In the genomic region with DNA sequence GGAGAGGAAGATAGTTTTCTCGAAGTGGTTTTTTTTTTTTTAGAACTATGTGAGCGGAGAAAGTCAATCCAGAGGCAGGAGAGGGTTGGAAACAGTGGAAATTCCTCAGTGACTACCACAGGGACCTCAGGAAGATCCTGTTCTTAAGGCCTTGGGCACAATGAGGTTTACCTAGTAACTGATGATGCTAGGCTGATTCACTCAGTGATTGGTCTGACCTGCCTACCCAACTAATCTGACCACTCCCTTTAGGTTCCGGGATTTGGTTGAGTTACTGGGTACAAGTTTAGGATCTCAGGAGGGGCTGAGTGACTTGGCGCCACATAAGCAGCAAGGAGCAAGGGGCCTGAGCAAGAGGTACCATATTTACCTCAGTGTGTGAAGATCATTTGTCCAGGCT, we compare ENCODE assay signal across 7 mouse cellular contexts. TPM values are rescaled to one million over a fixed set of nuclear protein-coding genes. Genes with fewer than 3 reads are reported as not detected.
A peak's percentile ranks its signal among the peaks of the same experiment; 100 is the strongest.
DNase-seq lines count a peak whose midpoint lies in the region; ATAC-seq and TF ChIP-seq lines count a peak whose summit lies in the region.

Gene H2-DMb1, plus strand, starts transcription at position 150 of the 400 bp plus-strand sequence.

- in situ Hi-C loops in ES-E14 (cut with MboI; ENCODE audit: low sequenced_read_pairs in 2 of 2, unreplicated experiment in 2 of 2) = no loop called here

- H3K27me3 ChIP-seq in kidney, embryonic 15.5 days = 0 out of 2 replicates have a peak, but pooled peaks cover 3% of the 10 kb centered on the region

- H3K4me2 ChIP-seq in kidney, embryonic 15.5 days = no peak within 1 kb of the TSS

- H3K4me1 ChIP-seq in ES-E14 (ENCODE audit: control insufficient read depth in 2 of 2, insufficient read depth in 2 of 2, low read length in 2 of 2, poor library complexity in 1 of 2) = no peaks in the 10 kb centered on the region
- H3K4me1 ChIP-seq in kidney, embryonic 15.5 days = no peaks in the 10 kb centered on the region

- H3K4me3 ChIP-seq in ES-E14 (ENCODE audit: insufficient read depth in 1 of 2, low read depth in 1 of 2, low read length in 2 of 2, poor library complexity in 1 of 2, severe bottlenecking in 1 of 2) = no peak within 1 kb of the TSS
- H3K4me3 ChIP-seq in kidney, embryonic 15.5 days (replicated peaks) = no peak within 1 kb of the TSS

- H3K9ac ChIP-seq in ES-E14 (ENCODE audit: insufficient read depth, low read depth, low read length, poor library complexity, severe bottlenecking) = no peak within 1 kb of the TSS
- no peak within 1 kb of the TSS for H3K9ac ChIP-seq in kidney, embryonic 15.5 days

- intact Hi-C loops in left cerebral cortex, postnatal 14 days (cut with DNase I) = no loop called here
- intact Hi-C loops in left cerebral cortex, postnatal 10 days (cut with DNase I) = no loop called here

- H3K36me3 ChIP-seq in ES-E14 (ENCODE audit: control insufficient read depth, insufficient read depth, low read length, poor library complexity, severe bottlenecking) = no peaks in the 10 kb centered on the region
- no peaks in the 10 kb centered on the region for H3K36me3 ChIP-seq in kidney, embryonic 15.5 days

- DNase-seq in left cerebral cortex, postnatal 14 days (ENCODE audit: low spot score in 2 of 2) = peak; percentile 73 to 75
- DNase-seq in left cerebral cortex, postnatal 10 days (ENCODE audit: extremely low spot score in 1 of 2, low spot score in 2 of 2) = no peak
- peak; percentile 69 for DNase-seq in ES-E14 (ENCODE audit: low read depth, low spot score)
- peak; percentile 94 for DNase-seq in brain, adult 2 months (ENCODE audit: low read depth, low spot score)
- peak; percentile 56 to 73 for DNase-seq in natural killer cell, adult 2 months (ENCODE audit: low spot score in 2 of 2)

- no peak within 1 kb of the TSS for H3K27ac ChIP-seq in ES-E14 (ENCODE audit: insufficient read depth, low read depth, low read length, poor library complexity, severe bottlenecking)
- no peak within 1 kb of the TSS for H3K27ac ChIP-seq in kidney, embryonic 15.5 days

- no peaks in the 10 kb centered on the region for H3K9me3 ChIP-seq in ES-E14 (ENCODE audit: control insufficient read depth, insufficient read depth, low read depth, low read length)
- no peaks in the 10 kb centered on the region for H3K9me3 ChIP-seq in kidney, embryonic 15.5 days (replicated peaks)

- ATAC-seq in kidney, embryonic 15.5 days (replicated peaks; ENCODE audit: low FRiP score) = peak; percentile 77
- no peak for ATAC-seq in cerebellum, adult (ENCODE audit: insufficient number of reproducible peaks, low FRiP score, low TSS enrichment)

- 61% methylated on average over 4 of the region's 4 CpGs for WGBS in kidney, embryonic 15.5 days

TF ChIP-seq in ES-E14, 5 proteins besides CTCF, POLR2A, EP300 and RAD21:
- TF ChIP-seq CHD2 (IDR thresholded peaks at IDR 0.05; ENCODE audit: low read depth, low read length) = peak; percentile 93
- TF ChIP-seq HCFC1 (IDR thresholded peaks at IDR 0.05; ENCODE audit: borderline replicate concordance, insufficient read depth, low read length) = no peak
- no peak for TF ChIP-seq ZNF384 (IDR thresholded peaks at IDR 0.05; ENCODE audit: low read depth, low read length)
- no peak for TF ChIP-seq MAFK (IDR thresholded peaks at IDR 0.05; ENCODE audit: insufficient read depth, low read depth, low read length)
- TF ChIP-seq ZC3H11A (IDR thresholded peaks at IDR 0.05; ENCODE audit: borderline replicate concordance, low read depth, low read length) = no peak

RNA-seq across cellular contexts. Expression of gene H2-DMb1, which starts in this region (rescaled TPM):
- 1 to 10 TPM; 1.1 to 1.6 TPM for total RNA-seq in left cerebral cortex, postnatal 14 days (2021)
- 1 to 10 TPM; 1.2 to 1.8 TPM for total RNA-seq in left cerebral cortex, postnatal 10 days (2021)
- 3.1 and 5.0 TPM in 2 replicates for total RNA-seq in ES-E14 (2012; rRNA removed)
- polyA plus RNA-seq in kidney, embryonic 15.5 days (2015; fragmentation: Nextera tagmentation; extraction: Ambion mirVana) = 4.9 and 6.0 TPM in 2 replicates

Comparison
In these comparisons a context has a peak if more than half of its experiments do, and no peak if none do; other contexts are left out.
1. DNase-seq: peak in left cerebral cortex, postnatal 14 days (2 of 2), ES-E14 (single experiment), brain, adult 2 months (single experiment) and natural killer cell, adult 2 months (2 of 2); none in left cerebral cortex, postnatal 10 days (0 of 2).